Mouse (Mus musculus) heart, embryonic 14.5 days (tissue): ENCODE measurements around the gene Rpl36. TPM values are rescaled to one million over a fixed set of nuclear protein-coding genes. Genes with fewer than 3 reads are reported as not detected.

Source experiments
- ATAC-seq: fragments of 200-750 bp; cut with Nextera tagmentation; 2 replicates; pipeline ENCODE4 v1.8.0; 2017; ENCODE audit warnings: low read depth, moderate TSS enrichment; ENCODE audit not compliant: insufficient number of reproducible peaks, insufficient read depth, low FRiP score
- H3K27ac ChIP-seq, 2 experiments: fragments of 200-500 bp in 1 of 2; fragments of 300-500 bp in 1 of 2; sonication (generic) in 1 of 2; replicated peaks in 1 of 2; 2 replicates each; pipeline ENCODE4 v1.5.1; 2012 to 2014; ENCODE audit warnings: low read depth in 2 of 2, low read length in 2 of 2, control low read depth in 1 of 2, mild to moderate bottlenecking in 1 of 2, mixed read lengths in 1 of 2; ENCODE audit not compliant: control insufficient read depth in 1 of 2, insufficient read depth in 1 of 2
- H3K27me3 ChIP-seq: fragments of 300-500 bp; sonication (generic); 2 replicates; pipeline ENCODE4 v1.6.1; 2014; ENCODE audit warnings: mild to moderate bottlenecking, low read length, control low read depth; ENCODE audit not compliant: control insufficient read depth, insufficient read depth
- H3K36me3 ChIP-seq: fragments of 300-500 bp; sonication (generic); 2 replicates; pipeline ENCODE4 v1.6.1; 2014; ENCODE audit warnings: mild to moderate bottlenecking, control low read depth, low read length, mixed read lengths; ENCODE audit not compliant: control insufficient read depth, insufficient read depth
- H3K4me1 ChIP-seq, 2 experiments: fragments of 200-500 bp in 1 of 2; fragments of 300-500 bp in 1 of 2; sonication (generic) in 1 of 2; 2 replicates each; pipeline ENCODE4 v1.6.1; 2012 to 2014; ENCODE audit warnings: low read length in 2 of 2, control low read depth in 1 of 2, mixed read lengths in 1 of 2; ENCODE audit not compliant: control insufficient read depth in 2 of 2, insufficient read depth in 2 of 2
- H3K4me2 ChIP-seq: fragments of 300-500 bp; sonication (generic); 2 replicates; pipeline ENCODE4 v1.6.1; 2014; ENCODE audit warnings: mild to moderate bottlenecking, low read length
- H3K4me3 ChIP-seq, 2 experiments: fragments of 200-500 bp in 1 of 2; fragments of 300-500 bp in 1 of 2; sonication (generic) in 1 of 2; 2 replicates each; pipeline ENCODE4 v1.5.1; 2012 to 2014; ENCODE audit warnings: low read length in 2 of 2, mild to moderate bottlenecking in 2 of 2, control low read depth in 1 of 2, low read depth in 1 of 2, moderate library complexity in 1 of 2; ENCODE audit not compliant: control insufficient read depth in 1 of 2, insufficient read depth in 1 of 2
- H3K9ac ChIP-seq: fragments of 300-500 bp; sonication (generic); 2 replicates; pipeline ENCODE4 v1.6.1; 2014; ENCODE audit warnings: mild to moderate bottlenecking, low read length
- H3K9me3 ChIP-seq: fragments of 300-500 bp; sonication (generic); 2 replicates; pipeline ENCODE4 v1.6.1; 2016; ENCODE audit warnings: low read length, control low read depth; ENCODE audit not compliant: control insufficient read depth
- WGBS: fragments of 180-500 bp; shearing (Covaris S2); extraction: QIAGEN DNeasy Blood & Tissue Kit; methylation state at CpG from one replicate; pipeline ENCODE4 v1.1.7; 2014; 5-methylcytosine and 5-hydroxymethylcytosine counted together
- polyA plus RNA-seq: library from polyadenylated mRNA; unstranded; fragments of >200 nt; fragmentation: Nextera tagmentation; extraction: Ambion mirVana; gene quantifications from 2 replicates; pipeline ENCODE4 v1.2.1, GENCODE M21; 2014

The Rpl36 gene
- 1,567 and 1,751 TPM in 2 replicates for polyA plus RNA-seq

GRCm38 (mm10) chr17:56613236-56613844 is at the start of gene Rpl36:
Gene Rpl36 (plus strand): TSS chr17:56613416.
- under 1% methylated on average over 51 of the region's 52 CpGs for WGBS

GRCm38 (mm10) chr17:56566293-56566692 is 46.9 kb upstream of the Rpl36 start:
- no peaks in the 10 kb centered on the region for H3K9me3 ChIP-seq
- no peak overlapping the region for H3K4me3 ChIP-seq
- no peak for ATAC-seq
- 91% methylated on average over 29 of the region's 29 CpGs for WGBS
- H3K36me3 ChIP-seq = peaks cover 100% of the 10 kb centered on the region
- no peaks in the 10 kb centered on the region for H3K4me1 ChIP-seq
- H3K27ac ChIP-seq = no peak overlapping the region
- no peak overlapping the region for H3K9ac ChIP-seq
- H3K4me2 ChIP-seq = no peak overlapping the region
- H3K27me3 ChIP-seq = no peaks in the 10 kb centered on the region

More at GRCm38 (mm10) chr17:56613236-56613844, at the start of gene Rpl36:
- Histone ChIP-seq H3K9me3 (no peaks in the 10 kb centered on the region), H3K36me3 (peaks cover 43% of the 10 kb centered on the region), H3K4me1 (peaks cover 8 to 24% of the 10 kb centered on the region in 2 experiments), H3K9ac (peak within 1 kb of the TSS; percentile 92), H3K27ac (peak within 1 kb of the TSS; percentile 84 to 88), H3K4me2 (peak within 1 kb of the TSS; percentile 87), H3K4me3 (peak within 1 kb of the TSS; percentile 75 to 91), H3K27me3 (no peaks in the 10 kb centered on the region)
- peak; percentile 29; the same call in 1 of the 2 replicates for ATAC-seq

GRCm38 (mm10) chr17:56566918-56567317 is 46.3 kb upstream of the Rpl36 start:
- no peak for ATAC-seq
- no peaks in the 10 kb centered on the region for H3K4me1 ChIP-seq

GRCm38 (mm10) chr17:56567370-56567769 is 45.8 kb upstream of the Rpl36 start:
- no peak for ATAC-seq
- Histone ChIP-seq H3K4me2 (no peak overlapping the region), H3K36me3 (peaks cover 100% of the 10 kb centered on the region), H3K9ac (no peak overlapping the region), H3K4me3 (no peak overlapping the region), H3K27ac (no peak overlapping the region), H3K27me3 (no peaks in the 10 kb centered on the region), H3K4me1 (no peaks in the 10 kb centered on the region), H3K9me3 (no peaks in the 10 kb centered on the region)
- 90% methylated on average over 4 of the region's 4 CpGs for WGBS

More at GRCm38 (mm10) chr17:56566918-56567317, 46.3 kb upstream of the Rpl36 start:
- Histone ChIP-seq H3K9me3 (no peaks in the 10 kb centered on the region), H3K9ac (no peak overlapping the region), H3K36me3 (peaks cover 100% of the 10 kb centered on the region), H3K27me3 (no peaks in the 10 kb centered on the region), H3K27ac (no peak overlapping the region), H3K4me3 (no peak overlapping the region), H3K4me2 (no peak overlapping the region)
- 88% methylated on average over 5 of the region's 5 CpGs for WGBS

GRCm38 (mm10) chr17:56570287-56570686 is 42.9 kb upstream of the Rpl36 start:
- ATAC-seq = no peak
- WGBS = 86% methylated on average over 4 of the region's 4 CpGs
- H3K4me2 ChIP-seq = no peak overlapping the region

GRCm38 (mm10) chr17:56572154-56572553 is 41.1 kb upstream of the Rpl36 start:
- Histone ChIP-seq H3K27ac (no peak overlapping the region), H3K36me3 (peaks cover 95% of the 10 kb centered on the region), H3K4me2 (no peak overlapping the region), H3K27me3 (no peaks in the 10 kb centered on the region), H3K9ac (no peak overlapping the region), H3K4me3 (no peak overlapping the region), H3K9me3 (no peaks in the 10 kb centered on the region), H3K4me1 (no peaks in the 10 kb centered on the region)
- no peak for ATAC-seq
- WGBS = 40% methylated on average over 1 of the region's 1 CpGs

More at GRCm38 (mm10) chr17:56570287-56570686, 42.9 kb upstream of the Rpl36 start:
- Histone ChIP-seq H3K9ac (no peak overlapping the region), H3K4me1 (no peaks in the 10 kb centered on the region), H3K27me3 (no peaks in the 10 kb centered on the region), H3K27ac (no peak overlapping the region), H3K4me3 (no peak overlapping the region), H3K9me3 (no peaks in the 10 kb centered on the region), H3K36me3 (peaks cover 98% of the 10 kb centered on the region)

- H3K27me3 ChIP-seq = no peaks in the 10 kb centered on the region
- H3K4me3 ChIP-seq = no peak overlapping the region
- H3K36me3 ChIP-seq = peaks cover 95% of the 10 kb centered on the region
- H3K9ac ChIP-seq = no peak overlapping the region
- H3K27ac ChIP-seq = no peak overlapping the region
- H3K9me3 ChIP-seq = no peaks in the 10 kb centered on the region
- no peak for ATAC-seq
- 94% methylated on average over 3 of the region's 3 CpGs for WGBS
- no peaks in the 10 kb centered on the region for H3K4me1 ChIP-seq
- no peak overlapping the region for H3K4me2 ChIP-seq
These were observed 40.3 kb upstream of the Rpl36 start for GRCm38 (mm10) chr17:56572939-56573338.

GRCm38 (mm10) chr17:56583071-56583470 is 30.1 kb upstream of the Rpl36 start:
- WGBS = 85% methylated on average over 1 of the region's 1 CpGs
- peak overlapping the region; percentile 64 to 95 for H3K4me3 ChIP-seq
- ATAC-seq = no peak
- H3K36me3 ChIP-seq = peaks cover 69% of the 10 kb centered on the region
- peak overlapping the region; percentile 94 for H3K9ac ChIP-seq
- peak overlapping the region in 1 of 2 experiments; percentile 96; a peak in 1 of 4 replicates for H3K27ac ChIP-seq
- H3K9me3 ChIP-seq = no peaks in the 10 kb centered on the region
- peak overlapping the region; percentile 84 for H3K4me2 ChIP-seq
- peaks cover 11 to 39% of the 10 kb centered on the region in 2 experiments for H3K4me1 ChIP-seq
- H3K27me3 ChIP-seq = no peaks in the 10 kb centered on the region
